Mouse (Mus musculus) forebrain, embryonic 16.5 days (tissue): Measurements from ENCODE around the gene Phactr1. TPM values are rescaled to one million over a fixed set of nuclear protein-coding genes. Genes with fewer than 3 reads are reported as not detected.

Experiments used
- ATAC-seq: fragments of 200-750 bp; cut with Nextera tagmentation; 2 replicates; pipeline ENCODE4 v1.8.0; 2017; ENCODE audit warnings: mild to moderate bottlenecking, moderate library complexity
- H3K27ac ChIP-seq: fragments of 300-500 bp; sonication (generic); 2 replicates; pipeline ENCODE4 v1.5.1; 2014; ENCODE audit warnings: low read length, control low read depth
- H3K27me3 ChIP-seq: fragments of 300-500 bp; sonication (generic); replicated peaks from 2 replicates; pipeline ENCODE4 v1.6.1; 2014; ENCODE audit warnings: low read length; ENCODE audit not compliant: control insufficient read depth, insufficient read depth
- H3K36me3 ChIP-seq: fragments of 300-500 bp; sonication (generic); 2 replicates; pipeline ENCODE4 v1.6.1; 2014; ENCODE audit not compliant: control insufficient read depth, insufficient read depth
- H3K4me1 ChIP-seq: fragments of 300-500 bp; sonication (generic); replicated peaks from 2 replicates; pipeline ENCODE4 v1.6.1; 2014; ENCODE audit warnings: low read length; ENCODE audit not compliant: control insufficient read depth, insufficient read depth
- H3K4me2 ChIP-seq: fragments of 300-500 bp; sonication (generic); 2 replicates; pipeline ENCODE4 v1.6.1; 2014; ENCODE audit warnings: mild to moderate bottlenecking, low read length, control low read depth
- H3K4me3 ChIP-seq: fragments of 300-500 bp; sonication (generic); replicated peaks from 2 replicates; pipeline ENCODE4 v1.5.1; 2014; ENCODE audit warnings: mild to moderate bottlenecking, low read length, control low read depth
- H3K9ac ChIP-seq: fragments of 300-500 bp; sonication (generic); replicated peaks from 2 replicates; pipeline ENCODE4 v1.6.1; 2014; ENCODE audit warnings: low read depth, low read length, control low read depth
- H3K9me3 ChIP-seq: fragments of 300-500 bp; sonication (generic); 2 replicates; pipeline ENCODE4 v1.6.1; 2016; ENCODE audit warnings: low read length; ENCODE audit not compliant: control insufficient read depth
- WGBS: fragments of 180-500 bp; shearing (Covaris S2); extraction: QIAGEN DNeasy Blood & Tissue Kit; methylation state at CpG from one replicate; pipeline ENCODE4 v1.1.7; 2014; 5-methylcytosine and 5-hydroxymethylcytosine counted together
- polyA plus RNA-seq: library from polyadenylated mRNA; unstranded; fragments of >200 nt; fragmentation: Nextera tagmentation; extraction: Ambion mirVana; gene quantifications from 2 replicates; pipeline ENCODE4 v1.2.1, GENCODE M21; 2015

Phactr1 gene
- polyA plus RNA-seq, 1 experiment from 2014 or later: 82.7 TPM

DNA sequence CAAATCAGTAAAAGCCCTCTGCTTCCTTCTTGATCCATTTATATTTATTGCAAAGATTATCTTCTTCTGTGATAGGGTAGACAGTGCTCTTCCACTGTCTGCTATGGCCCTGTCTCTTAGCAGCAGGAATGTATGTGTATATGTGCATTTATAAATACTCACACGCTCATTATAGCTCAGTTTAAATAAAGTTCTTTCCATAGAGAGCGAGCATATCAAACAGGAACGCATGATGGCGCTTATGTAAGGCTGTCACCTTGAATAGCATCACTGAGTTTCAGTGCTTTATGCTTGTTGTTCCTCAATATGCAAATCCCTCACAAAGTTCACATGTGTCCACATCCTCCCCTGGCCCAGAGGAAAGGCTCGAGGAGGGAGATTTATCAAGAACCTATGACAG lies 57.7 kb downstream of the Phactr1 start:
- no peak overlapping the region for H3K4me3 ChIP-seq
- H3K9me3 ChIP-seq: no peaks in the 10 kb centered on the region
- no peak overlapping the region for H3K27ac ChIP-seq
- no peaks in the 10 kb centered on the region for H3K36me3 ChIP-seq
- no peaks in the 10 kb centered on the region for H3K27me3 ChIP-seq
- 80% methylated on average over 5 of the region's 5 CpGs for WGBS
- peaks cover 3% of the 10 kb centered on the region; the same call in 1 of the 2 replicates for H3K4me1 ChIP-seq
- ATAC-seq: no peak
- H3K4me2 ChIP-seq: no peak overlapping the region
- H3K9ac ChIP-seq: no peak overlapping the region

DNA sequence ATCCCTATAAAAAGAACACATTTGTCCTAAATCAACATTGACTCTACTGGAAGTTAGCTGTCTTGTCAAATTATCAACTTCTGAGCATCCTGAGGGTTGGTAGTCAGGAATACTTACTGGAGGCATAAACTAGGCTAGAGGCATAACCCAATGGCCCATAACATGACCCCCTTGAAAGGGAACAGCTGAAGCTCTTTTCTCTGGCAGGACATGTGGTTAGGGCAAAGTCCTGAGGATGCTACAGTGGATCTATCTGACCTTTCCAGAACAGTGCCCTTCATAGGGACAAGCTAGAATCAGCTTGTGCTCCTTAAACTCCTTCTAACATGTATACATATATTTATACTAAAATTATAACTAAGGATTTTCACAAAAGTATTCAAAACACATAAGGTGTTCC lies 61.8 kb downstream of the Phactr1 start:
- no peak overlapping the region for H3K4me2 ChIP-seq
- H3K4me1 ChIP-seq: peaks cover 6% of the 10 kb centered on the region
- no peaks in the 10 kb centered on the region for H3K27me3 ChIP-seq
- H3K9me3 ChIP-seq: no peaks in the 10 kb centered on the region
- H3K4me3 ChIP-seq: no peak overlapping the region
- H3K27ac ChIP-seq: no peak overlapping the region
- no peaks in the 10 kb centered on the region for H3K36me3 ChIP-seq
- no peak for ATAC-seq
- no peak overlapping the region for H3K9ac ChIP-seq

DNA sequence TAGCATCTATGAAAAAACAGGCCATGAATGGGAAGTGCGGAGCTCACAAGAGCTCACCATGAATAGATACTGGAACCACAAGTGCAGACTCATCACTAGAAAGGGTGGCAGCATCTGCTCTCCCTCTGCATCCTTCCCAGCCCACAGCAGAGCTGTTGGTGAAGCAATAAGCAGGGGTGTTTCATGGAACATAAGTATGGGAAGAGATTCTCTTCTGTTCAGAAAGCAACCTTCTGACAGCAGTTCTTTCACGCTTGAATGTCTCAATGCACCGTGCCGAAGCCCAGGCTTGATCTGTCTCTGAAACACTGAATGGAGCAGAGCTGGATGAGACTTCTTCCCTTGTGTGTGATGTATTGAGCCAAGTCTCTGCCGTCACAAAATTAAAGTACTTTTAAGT lies 64.0 kb downstream of the Phactr1 start:
- Histone ChIP-seq H3K9me3 (no peaks in the 10 kb centered on the region), H3K4me3 (no peak overlapping the region), H3K4me1 (peaks cover 3% of the 10 kb centered on the region), H3K4me2 (no peak overlapping the region), H3K36me3 (no peaks in the 10 kb centered on the region), H3K27me3 (no peaks in the 10 kb centered on the region), H3K27ac (no peak overlapping the region), H3K9ac (no peak overlapping the region)
- ATAC-seq: no peak
- 65% methylated on average over 5 of the region's 5 CpGs for WGBS

DNA sequence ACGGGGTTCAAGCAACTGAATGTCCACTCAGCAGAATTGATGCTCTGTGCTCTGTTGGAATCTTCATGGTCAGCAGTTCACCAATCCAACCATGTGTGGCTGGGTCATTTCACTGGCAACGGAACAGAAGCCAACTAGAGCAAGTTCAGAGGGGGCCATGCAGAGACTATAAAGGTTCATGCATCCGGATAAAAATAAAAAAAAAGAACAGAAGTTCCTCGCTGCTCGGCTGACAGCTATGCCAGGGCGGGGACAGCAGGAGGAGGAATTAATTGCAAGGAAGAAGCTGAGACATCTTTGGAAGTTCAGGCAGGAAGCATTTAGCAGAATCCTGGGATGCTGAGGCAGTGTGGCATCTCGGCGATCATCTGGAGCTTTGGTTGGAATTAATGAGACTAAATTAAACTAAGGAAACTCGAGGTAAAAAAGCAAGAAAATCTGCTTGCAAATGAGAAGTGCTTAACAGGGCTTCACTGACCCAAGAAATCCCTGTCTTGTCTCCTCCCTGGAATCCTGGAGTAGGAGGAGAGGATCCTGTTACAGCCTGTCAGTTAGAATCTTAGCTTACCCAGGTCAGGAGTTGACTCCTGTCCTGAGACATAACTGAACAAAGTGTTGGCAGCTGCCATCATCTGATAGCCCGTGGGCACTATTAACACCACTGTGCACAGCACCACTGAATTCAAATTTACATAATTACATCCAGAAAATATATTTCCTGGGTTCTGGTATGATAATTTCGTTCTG lies 77.4 kb downstream of the Phactr1 start:
- H3K4me2 ChIP-seq: no peak overlapping the region
- no peaks in the 10 kb centered on the region for H3K27me3 ChIP-seq
- H3K27ac ChIP-seq: peak overlapping the region; percentile 26; the same call in 1 of the 2 replicates
- H3K9ac ChIP-seq: no peak overlapping the region
- 20% methylated on average over 11 of the region's 11 CpGs for WGBS
- peaks cover 16% of the 10 kb centered on the region for H3K4me1 ChIP-seq
- peak; percentile 54 for ATAC-seq
- H3K4me3 ChIP-seq: no peak overlapping the region
- no peaks in the 10 kb centered on the region for H3K9me3 ChIP-seq
- no peaks in the 10 kb centered on the region for H3K36me3 ChIP-seq

DNA sequence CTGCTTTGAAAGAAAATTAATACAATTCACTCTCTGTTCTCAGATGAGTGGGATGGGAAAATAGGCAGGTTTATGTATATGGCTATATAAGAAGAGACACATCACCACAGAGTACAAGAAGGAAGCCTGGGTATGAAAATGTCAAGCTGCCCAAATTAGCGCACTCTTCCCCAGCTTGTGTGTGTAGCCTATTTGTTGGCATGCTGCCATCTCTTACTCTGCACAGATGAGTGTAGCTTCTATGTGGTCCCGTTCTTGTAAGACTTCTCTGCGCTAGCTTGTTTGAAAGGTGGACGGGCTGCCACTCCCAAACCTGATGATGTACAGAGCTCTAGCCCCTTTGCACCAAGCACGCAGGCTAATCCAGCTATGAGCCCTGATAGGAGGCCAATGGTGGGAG lies 78.7 kb downstream of the Phactr1 start:
- peak; percentile 64; the same call in 1 of the 2 replicates for ATAC-seq

DNA sequence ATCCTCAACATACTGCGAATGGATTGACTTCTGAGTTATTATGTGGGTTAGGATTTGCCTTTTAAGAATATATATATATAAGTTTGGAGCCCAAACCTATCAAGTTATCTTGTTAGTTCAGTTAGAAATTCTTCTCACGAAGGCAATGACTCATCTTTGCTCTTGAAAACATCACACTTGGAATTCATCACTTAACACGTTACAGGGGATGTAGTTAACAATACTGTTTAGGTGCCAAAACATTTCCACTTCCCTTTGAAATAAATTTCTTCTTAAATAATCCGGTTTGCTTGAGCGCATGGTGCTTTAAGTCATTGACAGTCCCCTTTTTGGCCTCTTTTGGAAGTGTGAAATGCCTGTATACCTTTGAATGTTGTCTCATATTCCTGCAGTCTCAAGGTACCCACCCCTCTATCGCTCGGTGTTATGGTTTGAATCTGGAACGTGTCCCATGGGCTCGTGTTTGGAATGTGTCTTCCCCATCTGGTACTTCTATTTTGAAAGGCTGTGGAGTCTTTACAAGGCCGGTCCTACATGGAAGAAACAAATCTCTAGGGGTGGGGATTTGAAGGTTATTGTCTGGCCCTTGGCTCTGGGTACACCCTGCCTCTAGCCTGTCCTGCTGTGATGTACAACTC lies 80.6 kb downstream of the Phactr1 start:
- H3K27ac ChIP-seq: no peak overlapping the region
- no peak overlapping the region for H3K9ac ChIP-seq
- WGBS: 69% methylated on average over 10 of the region's 10 CpGs
- no peak overlapping the region for H3K4me3 ChIP-seq
- no peaks in the 10 kb centered on the region for H3K27me3 ChIP-seq
- H3K9me3 ChIP-seq: 0 out of 2 replicates have a peak, but pooled peaks cover 2% of the 10 kb centered on the region
- H3K4me1 ChIP-seq: peaks cover 16% of the 10 kb centered on the region
- H3K4me2 ChIP-seq: no peak overlapping the region
- ATAC-seq: no peak
- no peaks in the 10 kb centered on the region for H3K36me3 ChIP-seq

More for the DNA sequence above, 78.7 kb downstream of the Phactr1 start:
- Histone ChIP-seq H3K36me3 (no peaks in the 10 kb centered on the region), H3K4me3 (no peak overlapping the region), H3K27ac (no peak overlapping the region), H3K4me1 (peaks cover 16% of the 10 kb centered on the region), H3K9me3 (0 out of 2 replicates have a peak, but pooled peaks cover 2% of the 10 kb centered on the region), H3K9ac (no peak overlapping the region), H3K27me3 (no peaks in the 10 kb centered on the region), H3K4me2 (no peak overlapping the region)
- WGBS: 52% methylated on average over 5 of the region's 5 CpGs

DNA sequence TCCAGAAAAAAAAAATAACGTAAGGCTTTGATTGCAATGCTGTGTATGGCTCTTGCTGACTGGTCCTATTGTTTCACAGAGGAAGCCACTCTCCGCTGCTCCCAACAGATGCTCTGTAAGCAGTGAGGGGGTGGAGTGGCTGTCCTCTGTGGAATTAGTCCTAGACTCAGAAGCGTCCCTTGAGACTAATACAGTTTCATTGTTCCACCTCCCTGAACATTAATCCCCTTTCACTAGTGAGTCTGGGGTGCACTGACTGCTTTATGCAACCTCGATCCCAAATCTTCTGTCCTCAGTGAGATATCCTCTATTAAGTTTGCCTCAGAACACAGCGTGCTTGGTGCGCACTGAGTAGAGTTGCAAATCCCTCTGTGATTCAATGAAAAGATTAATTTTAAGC lies 91.9 kb downstream of the Phactr1 start:
- Histone ChIP-seq H3K9ac (no peak overlapping the region), H3K4me2 (no peak overlapping the region), H3K9me3 (no peaks in the 10 kb centered on the region), H3K4me1 (no peaks in the 10 kb centered on the region), H3K36me3 (no peaks in the 10 kb centered on the region), H3K27ac (no peak overlapping the region), H3K27me3 (no peaks in the 10 kb centered on the region), H3K4me3 (no peak overlapping the region)
- peak; percentile 61; the same call in 1 of the 2 replicates for ATAC-seq
- 16% methylated on average over 6 of the region's 6 CpGs for WGBS

DNA sequence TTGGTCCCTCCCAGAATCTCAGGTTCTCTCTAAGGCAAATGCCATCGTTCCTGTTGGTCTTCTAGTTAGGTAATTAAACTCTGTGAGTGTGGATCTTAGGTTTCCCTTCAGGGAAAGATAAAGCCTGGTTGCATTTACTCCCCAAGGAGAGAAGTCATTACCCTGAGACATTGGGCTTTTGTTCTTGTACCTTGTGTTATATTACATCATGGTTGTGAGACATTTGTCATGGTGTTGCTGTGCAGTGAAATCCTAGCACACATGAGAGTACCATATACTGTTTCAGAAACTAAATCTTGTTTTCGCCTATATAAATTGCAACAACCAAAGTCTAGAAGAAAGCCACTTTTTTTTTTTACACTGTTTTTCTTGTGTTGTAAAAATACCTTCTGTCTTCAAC lies 93.6 kb downstream of the Phactr1 start:
- Histone ChIP-seq H3K9me3 (no peaks in the 10 kb centered on the region), H3K9ac (no peak overlapping the region), H3K4me3 (no peak overlapping the region), H3K4me2 (no peak overlapping the region), H3K36me3 (no peaks in the 10 kb centered on the region), H3K4me1 (no peaks in the 10 kb centered on the region), H3K27me3 (no peaks in the 10 kb centered on the region), H3K27ac (no peak overlapping the region)
- ATAC-seq: no peak
- 74% methylated on average over 2 of the region's 2 CpGs for WGBS

DNA sequence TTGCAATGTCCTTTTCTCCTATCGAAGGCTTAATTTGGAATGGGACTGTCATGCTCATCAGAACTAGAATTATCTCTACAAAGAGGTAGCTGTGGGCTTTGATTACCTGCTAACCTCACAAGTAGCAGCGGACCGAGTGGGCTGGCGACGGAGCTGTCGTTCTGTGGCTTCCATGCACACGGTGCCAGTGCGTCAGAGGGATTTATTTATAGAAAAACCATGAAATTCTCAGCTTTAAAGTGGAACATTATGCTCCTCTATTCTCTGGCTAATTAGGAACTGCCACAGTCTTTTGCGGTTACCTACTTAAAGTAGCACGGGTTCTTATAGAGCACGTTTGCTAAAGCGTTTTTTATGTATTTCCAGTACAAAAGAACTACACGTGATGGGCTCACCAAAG lies 101.7 kb downstream of the Phactr1 start:
- no peak for ATAC-seq
- H3K27me3 ChIP-seq: no peaks in the 10 kb centered on the region
- no peaks in the 10 kb centered on the region for H3K9me3 ChIP-seq
- no peaks in the 10 kb centered on the region for H3K36me3 ChIP-seq
- H3K27ac ChIP-seq: no peak overlapping the region
- no peak overlapping the region for H3K9ac ChIP-seq
- H3K4me3 ChIP-seq: no peak overlapping the region
- H3K4me1 ChIP-seq: 0 out of 2 replicates have a peak, but pooled peaks cover 6% of the 10 kb centered on the region
- H3K4me2 ChIP-seq: no peak overlapping the region
- 36% methylated on average over 13 of the region's 13 CpGs for WGBS
